Mouse (Mus musculus) CH12.LX (cell line): ENCODE measurements around the gene Pbx1. TPM values are rescaled to one million over a fixed set of nuclear protein-coding genes. Genes with fewer than 3 reads are reported as not detected.

Source experiments
- DNase-seq: peaks from one replicate; pipeline ENCODE4 v3.0.0-alpha.2; 2013; ENCODE audit errors: extremely low read depth
- H3K27ac ChIP-seq: 2 replicates; pipeline ENCODE4 v1.5.1; 2012; ENCODE audit warnings: low read depth, mild to moderate bottlenecking, control low read depth, moderate library complexity; ENCODE audit not compliant: insufficient read depth
- H3K27me3 ChIP-seq: replicated peaks from 2 replicates; pipeline ENCODE3; 2012; ENCODE audit warnings: inconsistent platforms
- H3K36me3 ChIP-seq, 2 experiments: replicated peaks in 1 of 2; 2 replicates each; pipeline versions ENCODE3 to v1.6.1; 2012; ENCODE audit warnings: inconsistent platforms in 1 of 2, low read length in 1 of 2, mild to moderate bottlenecking in 1 of 2, mixed read lengths in 1 of 2, moderate library complexity in 1 of 2; ENCODE audit not compliant: control insufficient read depth in 1 of 2, insufficient read depth in 1 of 2
- H3K4me1 ChIP-seq, 2 experiments: 2 replicates each; pipeline ENCODE4 v1.6.1; 2012; ENCODE audit warnings: inconsistent platforms in 1 of 2, moderate library complexity in 1 of 2; ENCODE audit not compliant: insufficient read depth in 2 of 2, control insufficient read depth in 1 of 2
- H3K4me2 ChIP-seq: 2 replicates; pipeline ENCODE4 v1.6.1; 2012; ENCODE audit warnings: low read depth, mild to moderate bottlenecking, control low read depth; ENCODE audit not compliant: poor library complexity, insufficient read depth, severe bottlenecking
- H3K4me3 ChIP-seq, 3 experiments: fragments of 150-350 bp in 1 of 3; sonication (generic) in 1 of 3; replicated peaks in 1 of 3; 2 replicates each; pipeline versions ENCODE3 to v1.5.1; 2011 to 2012; ENCODE audit warnings: low read depth in 2 of 3, low read length in 2 of 3, mild to moderate bottlenecking in 2 of 3, moderate library complexity in 2 of 3, control low read depth in 1 of 3, improper control_type of control experiment in 1 of 3, inconsistent platforms in 1 of 3, mixed read lengths in 1 of 3; ENCODE audit not compliant: poor library complexity in 1 of 3
- H3K79me2 ChIP-seq: replicated peaks from 2 replicates; pipeline ENCODE4 v1.6.1; 2012; ENCODE audit warnings: mild to moderate bottlenecking, moderate library complexity; ENCODE audit not compliant: control insufficient read depth, poor library complexity, insufficient read depth, severe bottlenecking; ENCODE audit errors: extremely low read depth
- H3K9ac ChIP-seq: 2 replicates; pipeline ENCODE4 v1.6.1; 2012; ENCODE audit warnings: low read depth, mild to moderate bottlenecking, control low read depth, moderate library complexity; ENCODE audit not compliant: insufficient read depth
- H3K9me3 ChIP-seq: replicated peaks from 2 replicates; pipeline ENCODE3; 2012; ENCODE audit warnings: low read length, inconsistent platforms, mixed read lengths
- EP300 ChIP-seq: IDR thresholded peaks from 2 replicates; pipeline ENCODE4 v1.6.1; 2011; ENCODE audit warnings: low read length, improper control_type of control experiment
- IRF4 ChIP-seq: IDR thresholded peaks from 2 replicates; pipeline ENCODE4 v1.6.1; 2014; ENCODE audit warnings: low read depth, mild to moderate bottlenecking, inconsistent platforms, low read length, improper control_type of control experiment
- MAZ ChIP-seq: IDR thresholded peaks from 2 replicates; pipeline ENCODE4 v1.6.1; 2012; ENCODE audit warnings: low read depth, mild to moderate bottlenecking, inconsistent platforms, low read length, improper control_type of control experiment, moderate library complexity
- MEF2A ChIP-seq: IDR thresholded peaks from 2 replicates; pipeline ENCODE4 v1.6.1; 2014; ENCODE audit warnings: low read depth, mild to moderate bottlenecking, inconsistent platforms, low read length, improper control_type of control experiment, borderline replicate concordance
- MYC ChIP-seq: IDR thresholded peaks from 2 replicates; pipeline ENCODE4 v1.6.1; 2011; ENCODE audit warnings: low read depth, mild to moderate bottlenecking, improper control_type of control experiment, low read length
- NELFE ChIP-seq: IDR thresholded peaks from 2 replicates; pipeline ENCODE4 v1.6.1; 2011; ENCODE audit warnings: low read depth, low read length, improper control_type of control experiment
- PAX5 ChIP-seq: IDR thresholded peaks from 2 replicates; pipeline ENCODE4 v1.6.1; 2012; ENCODE audit warnings: low read length, inconsistent platforms, mixed read lengths
- POLR2AphosphoS2 ChIP-seq: IDR thresholded peaks from 2 replicates; pipeline ENCODE4 v1.6.1; 2011; ENCODE audit warnings: low read depth, low read length, improper control_type of control experiment
- RAD21 ChIP-seq: IDR thresholded peaks from 2 replicates; pipeline ENCODE4 v1.6.1; 2011; ENCODE audit warnings: low read depth, mild to moderate bottlenecking, low read length, improper control_type of control experiment, moderate library complexity
- SMC3 ChIP-seq: IDR thresholded peaks from 2 replicates; pipeline ENCODE4 v1.6.1; 2011; ENCODE audit warnings: low read depth, low read length, improper control_type of control experiment
- UBTF ChIP-seq: IDR thresholded peaks from 2 replicates; pipeline ENCODE4 v1.6.1; 2012; ENCODE audit warnings: low read depth, mild to moderate bottlenecking, inconsistent platforms, low read length, improper control_type of control experiment, moderate library complexity
- USF1 ChIP-seq: IDR thresholded peaks from 2 replicates; pipeline ENCODE4 v1.6.1; 2014; ENCODE audit warnings: low read depth, mild to moderate bottlenecking, inconsistent platforms, low read length, improper control_type of control experiment
- USF2 ChIP-seq: conservative IDR thresholded peaks from 2 replicates; pipeline ENCODE4 v1.6.1; 2011; ENCODE audit warnings: low read depth, low read length, improper control_type of control experiment
- ZC3H11A ChIP-seq: IDR thresholded peaks from 2 replicates; pipeline ENCODE4 v1.6.1; 2012; ENCODE audit warnings: low read depth, mild to moderate bottlenecking, inconsistent platforms, low read length, improper control_type of control experiment
- ZNF384 ChIP-seq: IDR thresholded peaks from 2 replicates; pipeline ENCODE4 v1.6.1; 2012; ENCODE audit warnings: low read depth, low read length, improper control_type of control experiment, inconsistent platforms
- dilution Hi-C: fragments of 300-500 bp; cut with MboI; formaldehyde crosslinking; loops from 2 replicates; pipeline ENCODE4 v1.14.3; 2020; ENCODE audit warnings: low sequenced_read_pairs; ENCODE audit not compliant: extremely low pct_unique_long_range_greater_than_20kb, extremely low pct_ligation_motif_present
- in situ Hi-C: fragments of 300-500 bp; cut with MboI; formaldehyde crosslinking; loops from 3 replicates; pipeline ENCODE4 v1.14.3; 2019; ENCODE audit warnings: low sequenced_read_pairs, low pct_ligation_motif_present, low pct_unique_long_range_greater_than_20kb, mixed read lengths
- polyA plus RNA-seq: library from polyadenylated mRNA; unstranded; fragments of >175 nt; gene quantifications from 2 replicates; pipeline ENCODE4 v1.2.1, GENCODE M21; 2012; ENCODE audit warnings: low read depth; ENCODE audit not compliant: insufficient read length
- total RNA-seq, 2 experiments: library from RNA; depleted of rRNA; stranded (reverse); fragments of 300-350 nt in 1 of 2; fragments of >200 nt in 1 of 2; gene quantifications; 2 replicates each; pipeline ENCODE4 v1.2.3; 2012 to 2014

Pbx1 gene
- total and polyA plus RNA-seq, 3 experiments, result not detected

- Histone ChIP-seq H3K4me2 (no peak overlapping the region), H3K9me3 (peaks cover 81% of the 10 kb centered on the region)
These were observed 49.8 kb downstream of the Pbx1 start for GRCm38 (mm10) chr1:168382106-168382822.

GRCm38 (mm10) chr1:168381451-168381850 lies 50.6 kb downstream of the Pbx1 start:
- Histone ChIP-seq H3K4me3 (no peak overlapping the region), H3K79me2 (no peaks in the 10 kb centered on the region), H3K4me2 (no peak overlapping the region), H3K27me3 (no peaks in the 10 kb centered on the region), H3K36me3 (no peaks in the 10 kb centered on the region), H3K9ac (no peak overlapping the region), H3K27ac (no peak overlapping the region), H3K4me1 (no peaks in the 10 kb centered on the region), H3K9me3 (peaks cover 78% of the 10 kb centered on the region)
- DNase-seq, result no peak
- dilution Hi-C loops (no loop called here), in situ Hi-C loops (no loop called here)
- TF ChIP-seq MEF2A, result no peak
- TF ChIP-seq USF1, result no peak
- TF ChIP-seq RAD21, result no peak
- no peak for TF ChIP-seq MAZ
- no peak for TF ChIP-seq SMC3

More at GRCm38 (mm10) chr1:168382106-168382822, 49.8 kb downstream of the Pbx1 start:
- no peaks in the 10 kb centered on the region for H3K36me3 ChIP-seq
- H3K4me3 ChIP-seq, result no peak overlapping the region
- dilution Hi-C loops (no loop called here), in situ Hi-C loops (no loop called here)
- H3K27me3 ChIP-seq, result no peaks in the 10 kb centered on the region
- no peak for DNase-seq
- no peak for TF ChIP-seq MYC
- no peak for TF ChIP-seq NELFE
- no peak for TF ChIP-seq PAX5
- TF ChIP-seq ZC3H11A, result no peak
- no peak for TF ChIP-seq SMC3
- TF ChIP-seq POLR2AphosphoS2, result no peak
- no peak for TF ChIP-seq EP300
- no peak for TF ChIP-seq UBTF
- no peak for TF ChIP-seq ZNF384
- no peak for TF ChIP-seq IRF4
- no peak for TF ChIP-seq USF2
- H3K27ac ChIP-seq, result no peak overlapping the region
- no peaks in the 10 kb centered on the region for H3K79me2 ChIP-seq
- no peaks in the 10 kb centered on the region for H3K4me1 ChIP-seq
- H3K9ac ChIP-seq, result no peak overlapping the region
